Mouse (Mus musculus) gastrocnemius, postnatal 14 days (tissue): ENCODE results near the gene Mrps27. TPM values are rescaled to one million over a fixed set of nuclear protein-coding genes. Genes with fewer than 3 reads are reported as not detected.
A peak's percentile ranks its signal among the peaks of the same experiment; 100 is the strongest.
"Not testable (repeated sequence)": the region's sequence is repeated elsewhere in the genome, so short reads cannot be mapped to it uniquely, and the experiment has no call there.

Experiments
- DNase-seq: peaks from one replicate; pipeline ENCODE4 v3.0.0; 2021; ENCODE audit warnings: mixed read lengths
- intact Hi-C: fragments of 180-260 bp; cut with DNase I; formaldehyde crosslinking; loops from one replicate; pipeline ENCODE4 v1.15.1; 2025; ENCODE audit warnings: low total_unique reads
- long read RNA-seq, 2 experiments: library from polyadenylated mRNA; stranded (forward); transcript quantifications; one replicate each; pipeline ENCODE4 v2.0.0; 2021
- total RNA-seq, 2 experiments: library from RNA; stranded (reverse); gene quantifications; 2 replicates each; pipeline ENCODE4 v1.2.3; 2021

Gene Mrps27
- 10 to 100 TPM; 26.4 to 29.3 TPM for total RNA-seq
- long read RNA-seq, experiment 1, transcript Mrps27-201 (11 exons, 1,849 nt) = major isoform, 84 of 93 reads
- long read RNA-seq, experiment 1, partial matches to known transcripts = 5 of 93 reads
- long read RNA-seq, experiment 1, other reads (novel, unspliced or antisense) = 4 of 93 reads
- long read RNA-seq, experiment 2, transcript Mrps27-201 (11 exons, 1,849 nt) = major isoform, 72 of 80 reads
- long read RNA-seq, experiment 2, partial matches to known transcripts = 2 of 80 reads
- long read RNA-seq, experiment 2, other reads (novel, unspliced or antisense) = 6 of 80 reads

DNA sequence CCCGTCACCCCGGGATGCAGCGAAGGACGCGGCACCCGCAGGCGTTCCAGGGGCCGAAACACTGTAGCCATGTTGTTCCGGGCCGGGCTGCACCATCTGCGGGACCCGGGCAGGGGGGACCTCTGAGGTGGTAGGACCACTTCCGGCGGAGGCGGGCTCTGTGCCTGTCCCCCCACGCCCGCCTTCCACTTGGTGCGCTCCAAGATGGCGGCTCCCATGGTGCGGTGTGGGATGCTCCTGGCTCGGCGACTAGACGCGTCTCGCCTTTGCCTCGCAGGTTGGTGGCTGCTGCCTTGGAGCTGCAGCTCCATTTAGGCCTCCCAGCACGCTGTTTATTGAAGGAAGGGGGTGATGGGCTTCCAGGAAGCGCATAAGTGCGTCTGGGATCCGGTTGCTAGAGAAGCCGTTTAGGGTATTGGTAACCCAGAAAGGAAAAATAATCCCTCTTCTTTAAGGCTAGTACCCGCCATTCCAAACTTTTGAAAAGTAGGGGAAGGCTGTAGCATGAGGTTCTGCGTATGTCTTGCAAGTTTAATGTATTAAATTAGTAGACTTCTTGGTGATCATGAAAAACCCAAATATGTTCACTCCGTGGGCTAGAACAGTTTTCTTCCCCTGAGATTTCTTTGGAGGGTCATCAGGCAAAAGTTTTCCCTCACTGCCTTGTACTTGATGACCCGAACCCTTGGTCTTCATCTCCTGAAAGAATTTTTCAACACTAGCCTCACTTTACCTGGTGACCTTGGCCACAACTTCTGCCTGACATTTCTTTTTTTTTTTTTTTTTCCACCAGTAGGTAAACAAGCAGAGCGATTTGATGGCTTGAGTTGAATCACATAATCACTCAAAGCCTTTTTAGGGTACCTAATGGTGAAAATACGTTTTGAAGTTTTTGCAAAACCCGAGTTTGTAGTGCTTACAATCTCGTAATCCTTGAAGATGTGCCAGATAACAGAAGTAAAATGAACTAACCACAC, at the start of gene Mrps27, which contains the start of gene Ptcd2:
Gene Mrps27, plus strand, starts transcription at position 188 of the 977 bp plus-strand sequence.
Gene Ptcd2, minus strand, starts transcription at position 107 of the 977 bp plus-strand sequence.
- intact Hi-C loops = no loop called here

DNA sequence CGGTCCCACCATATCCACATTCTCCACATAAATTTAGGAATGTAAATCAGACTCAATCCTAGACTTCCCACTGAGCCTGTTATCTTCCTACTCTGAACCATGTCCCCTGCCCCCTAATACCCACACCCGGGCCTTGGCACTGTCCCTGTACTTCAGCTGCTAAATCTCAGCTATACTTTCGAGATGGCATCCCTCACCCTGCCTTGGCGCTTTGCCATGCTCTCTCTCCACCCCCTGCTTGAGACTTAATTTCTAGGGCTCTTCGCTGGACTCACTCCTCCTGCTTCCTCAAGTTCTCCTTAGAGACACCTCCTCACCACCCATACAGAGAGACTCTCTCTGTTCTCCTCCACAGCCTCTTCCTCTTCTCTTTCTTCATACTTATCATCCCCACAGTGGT, 44.7 kb upstream of the Mrps27 start:
- no peak for DNase-seq
- intact Hi-C loops = no loop called here

More for the DNA sequence above, at the start of gene Mrps27, which contains the start of gene Ptcd2:
- DNase-seq = peak; percentile 98

DNA sequence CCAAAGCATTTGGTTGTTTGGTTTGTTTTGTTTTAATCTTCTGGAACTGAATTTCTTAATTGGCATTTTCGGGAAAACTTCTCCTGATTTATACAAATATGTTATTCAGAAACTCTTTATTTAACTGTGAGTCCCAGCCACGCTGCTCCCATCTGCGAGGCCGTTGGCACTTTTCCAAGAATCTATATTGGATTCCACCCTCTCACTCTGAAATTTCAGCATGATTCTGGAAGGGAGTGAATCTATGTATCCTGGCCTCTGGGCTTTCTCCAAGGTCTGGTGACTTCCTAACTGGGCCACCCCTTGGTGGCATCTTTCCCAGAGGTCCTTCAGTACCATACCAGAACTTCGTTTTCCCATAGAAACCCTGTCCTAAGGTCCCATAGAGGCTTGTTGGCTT, 40.7 kb upstream of the Mrps27 start:
- intact Hi-C loops = no loop called here
- no peak for DNase-seq

DNA sequence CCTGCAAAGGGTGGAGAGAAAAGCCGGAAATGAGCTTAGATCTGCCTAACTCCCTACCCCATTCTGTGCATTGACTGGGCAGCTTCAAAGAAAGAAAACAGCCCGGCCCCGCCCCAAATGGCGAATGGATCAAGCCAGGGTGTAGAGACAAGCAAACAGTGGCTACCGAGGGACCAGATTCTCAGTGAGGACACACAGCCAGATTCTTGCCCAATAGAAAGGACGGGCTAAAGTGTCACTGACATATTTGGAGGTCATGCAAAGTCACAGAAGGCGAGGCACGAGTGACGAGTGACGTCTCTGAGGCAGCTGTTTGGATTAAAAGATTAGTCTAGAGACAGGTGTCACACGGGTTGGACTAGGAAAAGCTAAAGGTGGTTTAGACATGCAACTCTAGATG, 40.2 kb upstream of the Mrps27 start:
- intact Hi-C loops = no loop called here
- peak; percentile 47 for DNase-seq

DNA sequence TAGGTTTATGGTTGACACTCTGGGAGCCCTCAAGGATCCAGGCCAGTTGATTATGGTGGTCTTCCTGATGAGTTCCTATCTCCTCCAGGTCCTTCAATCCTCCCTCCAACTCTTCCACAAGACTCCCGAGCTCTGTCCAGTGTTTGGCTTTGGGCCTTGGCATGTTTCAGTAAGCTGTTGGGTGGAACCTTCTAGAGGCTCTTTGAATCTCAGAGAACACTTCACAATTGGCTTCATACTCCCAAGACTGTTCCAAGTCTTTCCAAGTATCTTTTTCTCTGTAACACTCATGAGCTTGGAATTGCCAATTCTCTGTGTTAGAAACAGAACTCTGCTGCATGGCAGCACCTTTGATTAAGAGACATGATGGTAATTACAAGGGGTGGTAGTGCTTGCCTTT, 39.4 kb upstream of the Mrps27 start:
- intact Hi-C loops = no loop called here
- DNase-seq = peak; percentile 37

DNA sequence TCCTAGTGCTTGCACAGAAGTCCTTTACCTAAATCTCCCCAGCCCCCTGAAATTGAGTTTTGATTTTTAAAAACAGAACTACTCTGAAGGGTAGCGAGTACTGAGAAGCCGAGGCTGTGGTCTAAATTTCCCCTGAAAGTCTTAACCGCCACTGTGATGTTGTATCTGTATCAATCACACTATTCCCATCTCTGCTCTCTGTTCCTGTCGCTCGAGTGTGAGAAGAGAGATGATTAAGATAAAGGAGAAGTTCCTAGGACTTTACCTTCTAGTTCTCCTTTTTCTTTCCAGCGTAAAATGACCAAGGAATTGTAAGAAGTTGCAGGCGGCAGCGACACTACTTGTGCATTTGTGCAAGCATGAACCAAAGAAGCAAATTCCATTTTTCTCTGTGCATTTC, 38.4 kb upstream of the Mrps27 start:
- no peak for DNase-seq
- intact Hi-C loops = no loop called here

DNA sequence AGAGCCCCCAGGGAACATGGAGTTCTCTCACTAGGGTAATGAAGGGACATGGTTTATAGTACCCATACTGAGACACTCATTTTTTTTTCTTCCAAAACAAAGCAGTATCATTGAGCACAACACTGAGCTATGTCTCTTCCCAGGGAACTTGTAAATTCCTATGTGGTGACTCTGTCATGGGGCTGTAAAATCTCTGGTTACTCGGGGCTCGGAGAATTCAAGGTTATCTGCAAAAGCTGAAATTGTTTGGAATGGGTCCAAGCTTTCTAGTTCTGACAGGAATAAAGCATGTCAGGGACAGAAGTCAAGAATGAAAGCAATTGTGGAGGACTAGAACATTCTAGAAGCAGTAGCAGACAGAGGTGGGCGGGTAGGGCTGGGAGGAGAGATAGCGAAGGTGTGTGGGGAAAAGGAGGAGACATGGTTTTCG, 36.6 kb upstream of the Mrps27 start:
- intact Hi-C loops = no loop called here
- no peak for DNase-seq

DNA sequence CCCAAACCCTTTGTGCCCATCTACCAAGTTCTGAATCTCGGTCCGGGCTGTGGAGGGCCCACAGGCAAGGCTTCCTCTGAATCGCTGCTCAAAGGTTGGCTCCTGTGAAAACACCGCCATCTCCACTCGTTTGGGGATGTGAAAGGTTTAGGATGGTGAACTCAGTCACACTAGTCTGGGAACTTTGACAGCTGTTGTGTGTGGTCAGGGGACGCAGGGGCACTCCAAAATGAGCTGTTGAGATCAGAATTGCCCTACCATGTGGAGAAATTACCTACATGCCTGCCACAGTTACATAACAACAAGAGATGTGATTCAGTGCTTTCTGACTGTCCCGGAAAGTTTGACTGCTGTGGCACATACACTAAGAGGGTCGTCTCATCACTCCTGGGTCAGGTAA, 36.2 kb upstream of the Mrps27 start:
- DNase-seq = no peak
- intact Hi-C loops = no loop called here

DNA sequence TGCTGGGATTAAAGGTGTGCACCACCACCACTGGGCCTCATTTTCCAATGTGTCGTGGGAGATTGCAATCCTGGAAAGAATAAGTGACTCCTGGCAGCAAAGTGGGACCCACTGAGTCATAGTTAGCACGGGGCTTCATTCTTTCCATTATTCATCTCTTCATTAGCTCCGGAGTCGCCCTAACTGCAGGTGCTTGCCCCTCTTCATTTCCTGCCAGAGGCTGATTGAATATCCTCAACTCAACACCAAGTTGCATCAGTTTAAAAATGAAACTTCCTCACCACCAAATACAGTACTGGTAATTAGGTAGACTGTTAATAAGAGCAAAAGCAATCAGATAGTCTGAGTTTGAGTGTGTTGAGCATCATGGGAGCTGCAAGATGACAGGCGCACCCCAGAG, 30.5 kb upstream of the Mrps27 start:
- no peak for DNase-seq
- intact Hi-C loops = loop anchor here (5.0 to 10.0 kb wide), 2 partner anchors 147 to 449 kb away; no protein-coding TSS in a partner anchor

DNA sequence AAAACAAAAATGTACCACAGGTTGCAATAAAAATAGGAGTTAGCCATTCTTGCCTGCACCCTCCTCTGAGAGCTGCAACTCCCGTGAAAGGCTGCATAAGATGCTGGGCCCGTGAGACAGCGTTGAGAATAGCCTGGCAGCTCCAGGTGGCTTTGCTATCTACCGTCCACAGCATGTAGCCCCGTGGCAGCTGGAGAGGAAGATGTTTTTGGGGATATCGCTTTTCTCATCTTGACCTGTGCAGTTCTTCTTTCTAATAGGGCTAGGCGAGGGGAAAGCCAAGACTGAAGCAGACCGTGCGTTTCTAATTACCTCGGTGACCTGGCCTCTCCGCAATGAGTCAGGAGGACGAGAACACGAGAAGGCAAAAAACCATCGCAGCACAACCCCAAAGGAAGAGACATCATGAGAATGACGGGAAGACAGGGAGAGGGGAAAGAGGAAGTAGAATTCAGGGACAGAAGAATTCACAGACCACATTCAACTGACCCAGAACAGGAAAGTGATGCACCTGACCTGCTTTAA, 29.9 kb upstream of the Mrps27 start:
- intact Hi-C loops = loop anchor here (5.0 to 10.0 kb wide), 3 partner anchors 137 to 450 kb away; no protein-coding TSS in a partner anchor
- no peak for DNase-seq

DNA sequence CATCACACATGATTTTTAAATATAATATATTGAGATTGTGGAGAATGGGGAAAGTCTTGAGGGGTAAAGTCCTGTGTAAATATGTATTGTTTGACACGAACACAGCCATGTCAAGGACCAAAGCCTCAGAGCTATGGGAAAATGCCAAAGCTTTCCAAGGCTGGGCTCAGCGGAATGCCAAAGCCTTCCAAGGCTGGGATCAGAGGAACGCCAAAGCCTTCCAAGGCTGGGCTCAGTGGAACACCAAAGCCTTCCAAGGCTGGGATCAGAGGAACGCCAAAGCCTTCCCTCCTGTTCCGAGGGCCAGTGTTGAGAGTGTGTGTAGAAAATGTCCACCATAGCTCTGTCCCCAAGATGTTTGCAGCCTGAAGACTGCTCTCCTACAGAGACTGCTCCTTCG, 28.2 kb upstream of the Mrps27 start:
- intact Hi-C loops = loop anchor here (5.0 to 10.0 kb wide), 2 partner anchors 139 to 452 kb away; no protein-coding TSS in a partner anchor

DNA sequence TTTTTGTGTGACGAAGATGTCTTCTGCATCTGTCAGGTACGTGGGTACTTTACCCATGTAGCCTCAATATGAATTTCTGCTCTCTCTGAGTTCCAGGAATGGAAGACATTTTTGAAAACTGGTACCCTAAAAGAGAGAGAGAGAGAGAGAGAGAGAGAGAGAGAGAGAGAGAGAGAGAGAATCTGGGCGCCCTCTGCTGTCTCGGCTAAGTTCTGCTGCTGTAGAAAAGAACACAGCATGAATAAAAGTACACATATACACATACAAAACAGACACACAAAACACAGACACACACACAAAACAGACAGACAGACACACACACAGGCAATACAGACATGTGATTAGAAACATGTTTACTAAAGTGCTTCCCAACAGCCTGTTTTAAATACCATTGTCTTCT, 27.5 kb upstream of the Mrps27 start:
- intact Hi-C loops = loop anchor here (5.0 to 10.0 kb wide), 2 partner anchors 140 to 452 kb away; no protein-coding TSS in a partner anchor
- DNase-seq = peak; percentile 58

More for the DNA sequence above, 28.2 kb upstream of the Mrps27 start:
- DNase-seq = no peak

DNA sequence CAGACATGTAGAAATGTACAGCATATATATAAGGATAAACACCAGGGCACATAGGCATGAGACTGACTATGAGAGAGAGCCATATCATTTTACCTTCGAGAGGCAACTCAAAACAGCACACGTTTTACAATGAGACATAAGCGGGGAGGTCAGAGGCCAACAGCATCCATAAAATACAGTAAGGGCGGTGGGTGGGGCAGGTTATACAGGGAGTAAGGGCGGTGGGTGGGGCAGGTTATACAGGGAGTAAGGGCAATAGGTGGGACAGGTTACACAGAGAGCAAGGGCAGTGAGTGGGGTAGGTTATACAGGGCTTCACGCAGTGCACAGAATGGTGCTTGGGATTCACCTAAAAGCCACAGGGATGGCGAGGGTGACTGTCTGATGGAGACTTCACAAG, 24.1 kb upstream of the Mrps27 start:
- intact Hi-C loops = no loop called here
- DNase-seq = no peak

DNA sequence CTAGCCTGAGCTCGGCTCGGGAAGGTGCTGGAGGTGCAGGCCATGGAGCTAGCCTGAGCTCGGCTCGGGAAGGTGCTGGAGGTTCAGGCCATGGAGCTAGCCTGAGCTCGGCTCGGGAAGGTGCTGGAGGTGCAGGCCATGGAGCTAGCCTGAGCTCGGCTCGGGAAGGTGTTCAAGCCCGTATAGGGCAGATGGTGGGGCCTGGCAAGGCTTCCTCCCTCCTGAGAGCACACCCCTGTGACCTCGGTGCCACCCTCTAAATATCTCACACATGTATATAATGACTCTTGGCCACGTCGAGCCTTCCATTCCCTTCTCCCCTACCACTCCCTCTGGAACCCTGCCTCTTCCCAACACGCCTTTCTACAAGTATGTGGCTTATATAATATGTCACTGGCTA, 21.7 kb upstream of the Mrps27 start:
- intact Hi-C loops, DNase-seq: not testable (repeated sequence)

DNA sequence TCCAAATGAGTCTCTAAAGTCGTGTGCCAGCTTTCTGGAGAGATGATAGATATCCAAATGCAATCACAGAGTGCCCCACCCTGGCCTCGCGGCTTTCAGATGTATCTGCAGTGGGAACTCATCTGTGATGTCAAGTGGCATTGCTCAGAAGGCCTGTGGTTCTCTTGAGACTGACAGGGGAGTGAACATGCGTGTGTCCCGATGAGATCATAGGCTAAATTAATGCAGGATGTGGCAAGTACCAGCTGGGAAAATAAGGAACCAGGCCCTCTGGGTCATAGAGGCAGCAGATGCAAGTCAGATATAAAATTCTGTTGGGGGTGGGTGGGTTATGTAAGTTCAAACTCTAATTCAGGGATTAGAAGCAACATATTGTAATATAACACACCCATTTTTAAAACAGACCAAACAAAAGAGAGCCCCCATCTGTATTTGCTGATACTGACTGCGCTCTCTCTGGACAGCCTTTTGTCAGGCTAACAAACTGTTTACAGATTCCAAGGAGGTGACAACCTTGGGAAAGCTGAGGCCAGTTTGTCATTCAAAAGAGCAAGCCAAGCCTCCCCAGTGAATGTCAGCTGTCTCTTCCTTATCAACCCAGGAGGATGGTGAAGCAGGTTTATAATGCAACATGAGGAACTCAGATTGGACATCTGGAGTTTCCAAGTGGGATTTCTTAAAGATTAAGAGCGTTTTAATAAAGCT, 20.8 kb upstream of the Mrps27 start:
- DNase-seq = no peak
- intact Hi-C loops = no loop called here

DNA sequence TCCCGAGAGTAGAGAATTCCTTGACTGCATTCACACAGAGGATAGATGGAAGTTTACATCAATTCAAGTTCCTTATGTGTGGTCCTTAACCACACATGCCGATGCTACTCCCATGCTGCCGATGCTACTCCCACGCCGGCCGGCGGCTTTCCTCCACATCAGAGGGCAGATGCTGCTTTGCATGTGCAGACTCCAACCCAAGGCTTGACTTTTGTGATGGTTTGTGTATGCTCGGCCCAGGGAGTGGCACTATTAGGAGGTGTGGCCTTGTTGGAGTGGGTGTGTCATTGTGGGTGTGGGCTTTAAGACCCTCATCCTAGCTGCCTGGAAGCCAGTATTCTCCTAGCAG, 20.3 kb upstream of the Mrps27 start:
- intact Hi-C loops = not testable (repeated sequence)

DNA sequence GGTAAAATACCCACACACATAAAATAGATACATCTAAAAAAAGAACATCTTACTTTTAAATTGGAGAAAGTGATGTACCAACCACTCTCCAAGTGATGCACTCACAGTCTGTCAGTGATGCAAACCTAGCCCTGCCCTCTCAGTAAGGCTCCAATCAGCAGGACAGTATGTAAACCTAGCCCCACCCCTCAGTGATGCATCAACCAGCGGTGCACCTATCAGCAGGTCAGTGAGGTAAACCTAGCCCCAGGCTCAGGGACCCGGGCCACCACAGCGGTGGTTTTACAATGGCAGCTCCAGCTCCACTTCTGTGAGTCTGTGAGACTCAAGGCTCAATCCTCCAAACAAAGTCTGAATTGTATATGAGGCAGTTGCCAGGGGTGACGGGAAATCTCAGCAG, 13.3 kb upstream of the Mrps27 start:
- intact Hi-C loops = no loop called here
- no peak for DNase-seq

More for the DNA sequence above, 20.3 kb upstream of the Mrps27 start:
- DNase-seq = not testable (repeated sequence)

DNA sequence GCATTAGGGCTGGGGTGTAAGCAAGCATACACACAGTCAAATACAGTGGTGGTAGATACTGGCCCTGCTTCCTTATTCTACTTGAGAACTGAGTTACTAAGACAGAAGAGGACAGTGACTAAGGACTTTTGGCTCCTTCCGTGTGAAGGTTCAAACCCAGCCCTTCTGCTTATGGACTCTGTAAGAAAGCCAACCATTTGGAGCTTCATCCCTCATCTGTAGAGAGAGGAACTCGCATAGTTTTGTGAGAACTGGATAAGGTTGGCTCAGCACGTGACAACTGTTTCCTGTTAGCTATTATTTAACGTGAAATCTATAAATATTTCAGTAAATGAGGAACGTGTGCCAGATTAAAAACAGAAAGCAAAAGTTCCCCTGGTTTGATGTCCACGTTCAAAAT, 7.1 kb upstream of the Mrps27 start:
- no peak for DNase-seq
- intact Hi-C loops = no loop called here

DNA sequence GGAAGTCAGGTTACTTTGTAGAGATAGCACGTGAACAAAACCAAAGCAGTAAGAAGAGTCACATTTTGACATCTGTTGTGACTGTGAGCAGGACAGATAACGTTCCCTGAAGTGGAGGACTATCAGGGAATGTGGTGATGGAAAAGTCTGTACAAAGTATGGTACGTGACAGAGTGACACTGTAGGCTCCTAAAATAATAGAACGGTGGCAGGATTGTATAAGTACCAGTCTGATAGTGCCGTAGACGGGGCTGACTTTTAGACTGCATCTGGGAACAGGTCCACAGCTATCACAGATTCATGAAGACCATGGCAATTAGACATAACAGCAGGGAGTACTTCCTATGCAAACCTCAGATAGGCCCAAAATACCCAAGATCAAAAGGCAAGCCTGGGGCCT, 3.1 kb upstream of the Mrps27 start:
- no peak for DNase-seq
- intact Hi-C loops = no loop called here
